Mouse (Mus musculus): ENCODE results near the gene Kdm2a.

- TF ChIP-seq POLR2A (IDR thresholded peaks at IDR 0.05; ENCODE audit: insufficient read length, low read depth), result no peak
- TF ChIP-seq TCF12 (IDR thresholded peaks at IDR 0.05; ENCODE audit: insufficient read depth, poor library complexity, severe bottlenecking), result no peak
- TF ChIP-seq MYOG (IDR thresholded peaks at IDR 0.05; ENCODE audit: control insufficient read depth in 1 of 3, insufficient read depth in 1 of 3, insufficient read length in 2 of 3, low read depth in 2 of 3), result no peak
- no peak for TF ChIP-seq SRF (IDR thresholded peaks at IDR 0.05; ENCODE audit: control insufficient read depth, insufficient read length, low read depth)
- TF ChIP-seq POLR2AphosphoS2 (IDR thresholded peaks at IDR 0.05; ENCODE audit: insufficient read length, low read depth), result no peak
- TF ChIP-seq USF1 (IDR thresholded peaks at IDR 0.05; ENCODE audit: low read depth), result no peak
- TF ChIP-seq E2F4 (IDR thresholded peaks at IDR 0.05; ENCODE audit: insufficient read depth), result no peak
- no peak for TF ChIP-seq MAX (IDR thresholded peaks at IDR 0.05; ENCODE audit: low read depth)
Measured at GRCm38 (mm10) chr19:4303640-4303995, 94.5 kb downstream of the Kdm2a start.

Data from myocyte (in vitro differentiated cells).